Mouse (Mus musculus): ENCODE results near the gene Gsc2.

- TF ChIP-seq CTCF (IDR thresholded peaks at IDR 0.05; ENCODE audit: low read depth, low read length) (no peak), POLR2A (IDR thresholded peaks at IDR 0.05; ENCODE audit: borderline replicate concordance, low read depth, low read length) (no peak)
Measured at GRCm38 (mm10) chr16:17889689-17890341, 25.0 kb downstream of the Gsc2 start.
